Mouse (Mus musculus): ENCODE measurements around the gene Arel1.

Gene Arel1

DNA sequence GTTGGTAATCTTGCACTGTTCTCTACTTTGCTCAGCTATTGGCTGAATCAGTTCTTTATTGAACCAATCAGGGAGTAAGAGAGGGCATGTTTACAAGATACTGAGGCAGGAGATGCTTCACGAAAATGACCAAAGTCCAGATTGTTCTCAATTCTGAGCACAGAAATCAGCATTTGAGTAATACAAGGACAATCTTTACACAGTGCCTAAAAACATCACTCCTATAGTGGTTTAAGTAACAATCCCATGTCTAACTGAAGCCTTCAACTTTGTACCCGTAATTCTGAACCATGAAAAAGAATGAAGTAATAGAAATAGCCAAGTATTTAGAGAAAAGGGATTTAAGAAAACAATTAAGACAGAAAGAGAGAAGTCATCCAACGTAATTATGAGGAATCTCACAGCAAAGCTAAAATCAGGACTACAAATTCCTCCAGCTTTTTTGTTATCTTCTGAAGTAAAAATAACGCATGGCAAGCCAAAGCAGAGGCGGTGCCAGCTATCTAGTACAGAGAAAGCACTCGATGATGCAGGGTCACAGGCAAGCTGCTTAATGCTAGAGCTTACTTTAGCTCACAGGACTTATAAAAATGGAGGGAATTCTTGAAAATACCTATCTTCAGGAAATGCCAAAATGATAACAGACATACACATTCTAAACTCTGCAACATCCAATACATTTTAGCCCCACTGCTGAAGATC is 22.0 kb downstream of the Arel1 start:
- no peak for DNase-seq (ENCODE audit: low read depth)

DNA sequence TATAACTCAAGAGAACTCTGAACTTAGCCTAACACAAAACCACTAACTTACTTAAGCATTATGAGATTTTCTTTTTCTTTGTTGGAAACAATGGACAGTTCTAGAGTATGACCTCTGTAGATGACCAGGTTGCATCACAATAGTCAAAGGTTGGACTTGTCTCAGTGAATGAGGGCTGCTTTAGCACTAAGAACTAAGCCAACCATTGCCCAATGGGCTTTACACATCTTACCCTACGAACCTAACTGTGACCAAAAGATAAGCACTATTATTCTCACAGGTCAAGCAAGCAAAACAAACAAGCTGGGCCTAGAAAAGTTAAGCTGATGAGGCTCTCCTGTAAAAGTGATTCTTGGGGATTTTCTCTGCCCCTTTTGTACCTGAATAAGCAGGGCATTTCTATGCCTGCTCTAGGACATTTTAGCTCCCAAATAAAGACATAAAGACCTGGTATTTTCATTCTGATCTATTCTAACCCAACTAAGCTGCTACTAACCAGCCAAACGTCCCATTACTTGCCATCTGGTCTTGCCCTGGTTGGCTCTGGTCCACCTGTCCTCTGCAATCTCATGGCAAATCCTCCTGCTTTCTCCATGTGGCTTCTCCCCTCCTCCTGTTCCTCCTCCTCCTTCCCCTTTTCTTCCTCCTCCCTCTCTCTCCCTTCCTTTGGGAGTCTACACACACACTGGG is 22.7 kb downstream of the Arel1 start:
- DNase-seq (ENCODE audit: low read depth) = no peak

DNA sequence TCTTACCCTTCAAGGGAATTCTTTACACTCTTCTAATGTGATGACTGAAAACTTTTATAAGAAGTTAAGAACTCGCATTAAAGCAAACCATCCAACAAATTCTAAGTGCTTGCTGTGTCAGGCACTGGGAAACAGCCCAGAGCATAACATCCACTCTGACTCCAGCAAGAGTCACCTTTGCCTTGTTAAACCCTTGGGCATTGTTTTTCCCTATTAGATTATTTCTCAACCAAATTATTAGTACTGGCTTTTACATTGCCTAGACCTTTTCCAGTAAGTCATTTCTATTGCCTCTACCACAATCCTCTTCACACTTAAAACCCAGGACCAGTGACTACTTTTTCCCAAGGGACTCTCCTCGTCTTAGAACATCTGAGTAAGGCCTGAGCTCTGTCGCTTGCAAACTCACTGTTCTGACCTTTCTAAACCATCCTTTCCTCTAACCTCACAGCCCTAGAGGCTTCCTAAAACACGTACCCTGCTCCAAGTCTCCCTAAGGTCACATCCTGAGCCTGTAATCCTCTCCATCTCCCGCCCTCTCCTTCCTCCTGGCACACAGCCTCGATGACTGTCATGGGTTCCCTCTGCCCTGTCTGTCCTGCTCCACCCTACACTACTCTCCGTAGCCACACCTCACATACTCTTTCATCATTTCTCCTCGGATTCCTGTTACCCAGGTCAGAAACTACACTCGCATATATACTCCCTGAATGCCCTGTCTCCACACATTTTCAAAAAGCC is 25.7 kb downstream of the Arel1 start:
- DNase-seq (ENCODE audit: low read depth) = no peak

- DNase-seq (ENCODE audit: low read depth) = no peak
Observed at GRCm38 (mm10) chr12:84944150-84944812, 26.4 kb downstream of the Arel1 start.

DNA sequence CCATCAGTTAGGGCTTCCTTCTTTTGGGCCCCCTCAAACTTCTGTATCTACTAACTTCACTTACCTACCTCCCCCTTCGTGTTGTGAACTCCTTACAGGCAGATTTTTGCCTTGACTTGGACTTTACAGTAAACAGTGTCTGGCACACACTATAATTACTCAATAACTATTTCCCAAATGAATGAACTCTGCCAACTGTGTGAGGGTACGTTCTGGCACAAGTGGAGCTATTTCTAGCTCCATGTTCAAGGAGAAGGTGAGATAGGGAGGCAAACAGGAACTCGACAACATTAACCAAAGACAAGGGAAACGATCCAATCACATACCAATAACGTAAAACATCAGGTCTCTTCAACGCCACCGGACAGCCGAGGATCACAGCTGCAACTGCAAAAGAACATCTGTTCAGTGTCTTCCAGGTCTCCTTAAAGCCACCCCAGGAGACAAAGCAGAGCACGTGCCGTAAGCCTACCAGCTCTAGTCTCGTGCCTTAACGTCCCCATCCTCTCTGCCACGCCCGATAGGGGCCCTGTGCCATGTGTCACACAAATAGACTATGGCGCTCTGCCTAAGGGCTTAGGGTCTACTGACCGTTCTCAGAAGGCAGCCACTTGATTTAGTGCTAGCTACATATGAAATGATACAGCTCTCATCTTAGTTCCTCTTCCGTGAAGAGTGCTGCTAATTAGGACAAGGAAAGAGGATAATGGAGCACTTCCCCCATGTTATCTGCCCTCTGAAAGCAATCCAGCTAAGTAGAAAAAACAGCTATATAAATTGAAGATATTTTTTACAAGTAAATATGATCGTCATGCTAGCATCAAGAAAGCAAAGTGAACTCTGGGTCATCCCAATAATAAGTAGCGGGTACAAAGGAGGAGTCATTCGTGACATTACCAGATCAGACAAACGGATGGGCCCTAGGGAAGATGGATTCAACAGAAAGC is 27.4 kb downstream of the Arel1 start:
- DNase-seq (ENCODE audit: low read depth) = no peak

DNA sequence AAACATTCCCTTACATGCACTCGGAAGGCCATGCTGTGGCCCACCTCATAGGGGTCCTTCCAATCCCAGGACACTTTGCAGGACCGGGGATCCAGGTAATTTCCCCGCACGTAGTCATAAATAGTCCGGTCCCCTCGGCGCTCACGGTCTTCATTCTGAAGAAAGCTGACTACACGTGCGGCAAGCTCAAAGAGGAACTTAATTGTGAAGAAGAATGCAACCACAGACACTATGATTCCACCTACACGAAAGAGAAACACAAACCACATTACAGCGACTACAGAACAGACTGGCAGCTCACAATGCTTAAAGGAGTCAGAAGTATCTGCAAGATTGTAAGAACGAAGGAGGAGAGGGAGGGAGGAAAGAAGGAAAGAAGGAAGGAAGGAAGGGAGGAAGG is 29.0 kb downstream of the Arel1 start:
- DNase-seq (ENCODE audit: low read depth) = no peak

- no peak for DNase-seq (ENCODE audit: low read depth)
Observed at GRCm38 (mm10) chr12:84940343-84940742, 30.4 kb downstream of the Arel1 start.

DNA sequence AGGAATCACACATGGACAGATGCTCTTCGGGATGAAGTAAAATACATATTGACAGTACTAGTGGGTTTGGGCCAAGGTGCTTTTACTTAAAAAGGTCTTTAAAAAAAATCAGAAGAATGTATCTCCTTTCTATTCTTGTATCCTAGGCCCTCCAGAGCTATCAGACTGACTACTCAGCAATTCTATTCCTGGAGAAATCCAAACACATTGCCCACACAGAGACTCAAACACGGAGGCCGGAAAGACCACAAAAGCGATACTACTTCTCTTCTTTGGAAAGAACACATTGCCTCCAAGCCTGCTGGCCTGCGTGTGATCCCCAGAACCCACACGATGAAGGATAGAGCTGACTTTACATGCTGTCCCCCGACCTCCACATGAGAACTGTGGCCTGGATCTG is 31.6 kb downstream of the Arel1 start:
- DNase-seq (ENCODE audit: low read depth) = no peak

DNA sequence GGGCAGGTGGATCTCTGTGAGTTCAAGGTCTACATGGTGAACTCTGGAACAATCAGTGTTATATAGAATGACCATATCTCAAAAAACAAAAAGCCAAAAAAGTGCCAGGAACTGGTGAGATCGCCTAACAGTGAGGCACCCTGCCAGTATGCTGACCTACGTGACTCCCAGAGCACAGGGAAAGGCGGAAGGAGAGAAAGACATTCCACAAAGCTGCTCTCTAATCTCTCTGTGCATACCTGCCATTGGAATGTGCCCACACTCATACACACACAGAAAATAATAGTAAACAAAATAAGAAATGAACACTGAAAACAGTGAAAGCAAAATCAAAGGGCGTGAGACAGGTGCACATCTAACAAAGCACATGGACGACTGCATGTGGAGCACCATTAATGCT is 35.4 kb downstream of the Arel1 start:
- DNase-seq (ENCODE audit: low read depth) = no peak

GRCm38 (mm10) chr12:84932210-84932609 is 38.5 kb downstream of the Arel1 start:
- no peak for DNase-seq (ENCODE audit: low read depth)

- DNase-seq (ENCODE audit: low read depth) = peak; percentile 16
Observed at GRCm38 (mm10) chr12:84926542-84926941, 44.2 kb downstream of the Arel1 start.

DNA sequence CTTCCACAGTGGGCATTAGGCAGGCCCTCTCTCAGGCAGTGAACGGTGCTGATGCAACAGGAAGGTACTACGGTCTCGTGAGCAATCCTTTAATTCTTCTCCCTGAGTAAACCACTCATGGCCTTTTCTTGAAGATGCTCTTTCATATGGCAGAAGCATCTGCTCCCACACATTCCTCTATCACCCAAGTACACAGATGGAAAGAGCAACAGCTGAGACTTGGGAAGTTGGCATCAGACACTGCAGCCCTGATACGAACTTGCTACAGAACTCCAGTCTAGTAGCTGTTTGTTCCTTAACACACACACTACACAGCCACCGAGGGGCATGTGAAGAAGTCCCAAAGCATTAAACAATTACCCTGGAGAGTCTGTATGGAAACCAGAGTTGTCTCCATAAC is 46.4 kb downstream of the Arel1 start:
- no peak for DNase-seq (ENCODE audit: low read depth)

- no peak for DNase-seq (ENCODE audit: low read depth)
Observed at GRCm38 (mm10) chr12:84921881-84922419, 48.8 kb downstream of the Arel1 start.

DNA sequence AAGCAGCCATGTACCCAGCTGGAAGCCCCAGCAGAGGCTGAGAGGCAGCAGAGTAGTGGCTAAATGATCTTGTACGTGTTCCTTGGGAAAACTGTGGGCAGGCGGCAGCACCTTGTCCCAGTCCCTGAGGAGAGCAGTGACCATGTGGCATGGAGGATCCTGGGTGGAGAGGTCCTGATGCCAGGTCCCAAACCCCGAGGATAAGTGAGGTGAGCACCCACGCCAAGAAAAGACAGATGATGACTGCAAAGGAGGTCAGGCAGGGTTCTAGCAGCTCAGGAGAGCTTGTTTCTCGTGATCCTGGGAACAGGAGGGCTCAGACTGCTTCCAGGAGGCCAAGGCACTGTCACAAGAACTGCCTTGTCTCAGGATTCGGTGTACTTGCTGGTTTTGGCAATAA is 51.9 kb downstream of the Arel1 start:
- DNase-seq (ENCODE audit: low read depth) = no peak

DNA sequence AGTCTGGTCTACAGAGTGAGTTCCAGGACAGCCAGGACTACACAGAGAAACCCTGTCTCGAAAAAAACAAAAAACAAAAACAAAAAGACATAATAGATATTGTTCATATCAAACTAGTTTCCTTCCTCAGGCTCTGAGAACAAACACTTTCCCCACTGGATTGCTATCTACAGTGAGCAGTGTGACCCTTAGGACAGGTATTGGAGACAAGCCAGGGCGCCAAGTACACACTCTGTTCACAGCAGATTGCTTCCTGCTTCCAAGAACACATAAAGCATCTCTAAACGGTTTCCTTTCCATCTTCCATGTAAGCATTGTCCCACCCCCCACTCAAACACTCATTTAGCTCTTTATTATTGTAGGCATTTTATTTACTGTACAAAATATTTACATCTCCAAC is 52.9 kb downstream of the Arel1 start:
- DNase-seq (ENCODE audit: low read depth) = no peak

GRCm38 (mm10) chr12:84914959-84915358 is 55.7 kb downstream of the Arel1 start:
- no peak for DNase-seq (ENCODE audit: low read depth)

DNA sequence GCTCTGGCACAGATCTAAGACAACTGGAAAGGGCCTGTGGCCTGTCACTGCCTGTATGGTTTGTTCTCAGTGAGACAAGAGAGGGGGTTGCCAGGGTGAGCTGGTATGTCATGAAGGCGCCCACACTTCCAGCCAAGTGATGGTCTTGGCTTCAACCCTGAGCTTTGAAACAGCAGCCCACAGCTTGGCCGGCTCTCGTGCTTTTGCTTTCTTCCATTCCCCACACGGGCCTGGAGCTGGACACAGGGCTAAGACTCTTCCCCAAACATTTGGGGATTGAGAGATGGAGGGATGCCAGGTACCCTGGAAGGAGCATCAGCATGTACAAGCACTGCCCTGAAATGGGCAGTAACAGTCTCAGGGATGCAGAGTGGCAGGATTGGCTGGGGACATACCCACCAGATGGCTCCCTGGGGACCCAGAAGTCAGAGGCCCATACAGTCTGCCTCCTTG is 58.0 kb downstream of the Arel1 start:
- no peak for DNase-seq (ENCODE audit: low read depth)

DNA sequence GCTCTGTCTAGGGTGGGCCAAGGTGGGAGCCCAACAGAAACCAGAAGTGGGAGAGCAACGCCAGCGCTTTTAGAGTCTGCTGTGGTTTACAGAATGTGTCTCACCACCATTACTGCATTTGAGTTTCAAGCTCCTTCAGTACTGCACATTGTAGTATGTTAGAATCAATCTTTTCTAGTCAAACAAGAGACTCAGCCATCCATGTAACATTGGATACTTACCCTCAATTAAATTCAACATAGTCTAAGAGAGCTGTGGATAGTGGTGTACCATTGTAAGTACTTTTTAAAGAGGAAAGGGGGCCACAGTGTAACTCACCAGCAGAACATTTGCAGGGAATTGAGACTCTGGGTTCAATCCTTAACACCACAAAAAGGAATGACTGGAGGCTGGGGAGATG is 59.1 kb downstream of the Arel1 start:
- DNase-seq (ENCODE audit: low read depth) = no peak

- DNase-seq (ENCODE audit: low read depth) = no peak
Observed at GRCm38 (mm10) chr12:84910066-84910465, 60.6 kb downstream of the Arel1 start.

DNA sequence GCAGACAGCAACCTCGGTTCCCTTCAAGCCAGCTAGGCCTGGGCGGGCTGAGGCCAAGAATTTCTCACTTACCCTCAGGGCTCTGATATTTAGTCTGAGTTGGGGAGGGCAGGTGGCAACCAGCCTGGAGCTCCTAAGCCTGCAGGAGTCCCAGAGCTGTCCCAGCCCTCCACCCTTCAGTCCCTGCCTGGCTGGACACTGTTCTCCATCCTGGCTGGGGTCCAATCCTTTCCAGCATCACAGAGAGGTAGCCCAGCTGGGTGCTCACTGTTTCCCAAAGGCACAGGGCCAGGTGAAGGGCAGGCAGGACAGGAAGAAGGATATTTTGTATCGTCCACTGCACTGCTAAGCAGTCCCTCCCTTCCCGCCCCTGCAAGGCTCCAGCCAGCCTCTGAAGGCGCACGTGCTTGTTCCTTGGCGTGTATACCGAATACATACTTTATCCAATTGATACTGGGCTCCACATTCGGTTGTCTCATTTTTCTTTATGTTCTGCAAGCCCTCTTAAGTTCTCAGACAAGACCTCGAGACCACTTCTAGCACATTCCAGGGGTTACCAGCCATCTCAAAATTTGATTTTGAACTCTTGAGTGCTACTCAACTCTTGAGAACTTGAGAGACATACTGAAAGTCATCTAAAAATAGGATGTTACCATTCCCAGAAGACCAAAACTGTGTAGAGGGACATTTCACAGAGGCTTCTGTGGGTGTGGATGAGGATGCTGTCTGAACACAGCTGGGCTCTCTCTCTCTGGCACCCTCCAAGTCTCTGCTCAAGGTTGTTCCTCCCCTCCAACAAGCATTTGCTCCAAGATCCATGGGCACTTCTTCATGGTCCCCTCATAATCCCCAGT is 62.8 kb downstream of the Arel1 start:
- peak; percentile 45 for DNase-seq (ENCODE audit: low read depth)
